Mouse (Mus musculus): ENCODE data around the gene Sco2. TPM values are rescaled to one million over a fixed set of nuclear protein-coding genes. Genes with fewer than 3 reads are reported as not detected.

Sco2 gene
- polyA plus RNA-seq, 1 experiment: 26.6 TPM

GRCm38 (mm10) chr15:89351302-89351701 lies 22.3 kb downstream of the Sco2 start:
- H3K27ac ChIP-seq (ENCODE audit: insufficient read depth, low read length): no peak overlapping the region

GRCm38 (mm10) chr15:89350447-89350846 lies 23.2 kb downstream of the Sco2 start:
- TF ChIP-seq POLR2A (IDR thresholded peaks at IDR 0.05; ENCODE audit: low read depth, low read length) (no peak), CTCF (IDR thresholded peaks at IDR 0.05; ENCODE audit: extremely low read depth, insufficient read depth, insufficient read length, insufficient replicate concordance) (no peak)
- Histone ChIP-seq H3K27ac (ENCODE audit: insufficient read depth, low read length) (no peak overlapping the region), H3K4me3 (ENCODE audit: extremely low read depth, insufficient read depth, insufficient read length) (no peak overlapping the region), H3K4me1 (ENCODE audit: control insufficient read depth, insufficient read depth, insufficient read length) (no peaks in the 10 kb centered on the region), H3K27me3 (ENCODE audit: control insufficient read depth, insufficient read depth, low read length) (no peaks in the 10 kb centered on the region), H3K36me3 (ENCODE audit: control insufficient read depth, insufficient read depth, low read length) (peaks cover 21% of the 10 kb centered on the region)
- no peak for DNase-seq (ENCODE audit: low read depth in 1 of 2, low spot score in 2 of 2)
- 97% methylated on average over 5 of the region's 5 CpGs for WGBS

More at GRCm38 (mm10) chr15:89351302-89351701, 22.3 kb downstream of the Sco2 start:
- H3K4me3 ChIP-seq (ENCODE audit: extremely low read depth, insufficient read depth, insufficient read length): no peak overlapping the region
- WGBS: 94% methylated on average over 15 of the region's 15 CpGs
- no peaks in the 10 kb centered on the region for H3K27me3 ChIP-seq (ENCODE audit: control insufficient read depth, insufficient read depth, low read length)
- no peak for DNase-seq (ENCODE audit: low read depth in 1 of 2, low spot score in 2 of 2)
- no peaks in the 10 kb centered on the region for H3K4me1 ChIP-seq (ENCODE audit: control insufficient read depth, insufficient read depth, insufficient read length)
- TF ChIP-seq POLR2A (IDR thresholded peaks at IDR 0.05; ENCODE audit: low read depth, low read length): no peak
- no peak for TF ChIP-seq CTCF (IDR thresholded peaks at IDR 0.05; ENCODE audit: extremely low read depth, insufficient read depth, insufficient read length, insufficient replicate concordance)
- H3K36me3 ChIP-seq (ENCODE audit: control insufficient read depth, insufficient read depth, low read length): peaks cover 21% of the 10 kb centered on the region

- H3K4me1 ChIP-seq (ENCODE audit: control insufficient read depth, insufficient read depth, insufficient read length): peaks cover 6% of the 10 kb centered on the region
- 77% methylated on average over 3 of the region's 3 CpGs for WGBS
- H3K4me3 ChIP-seq (ENCODE audit: extremely low read depth, insufficient read depth, insufficient read length): no peak overlapping the region
- no peak for DNase-seq (ENCODE audit: low read depth in 1 of 2, low spot score in 2 of 2)
- H3K36me3 ChIP-seq (ENCODE audit: control insufficient read depth, insufficient read depth, low read length): no peaks in the 10 kb centered on the region
- no peak overlapping the region for H3K27ac ChIP-seq (ENCODE audit: insufficient read depth, low read length)
- no peaks in the 10 kb centered on the region for H3K27me3 ChIP-seq (ENCODE audit: control insufficient read depth, insufficient read depth, low read length)
- TF ChIP-seq CTCF (IDR thresholded peaks at IDR 0.05; ENCODE audit: extremely low read depth, insufficient read depth, insufficient read length, insufficient replicate concordance) (no peak), POLR2A (IDR thresholded peaks at IDR 0.05; ENCODE audit: low read depth, low read length) (no peak)
Observed at GRCm38 (mm10) chr15:89343325-89343724, 30.3 kb downstream of the Sco2 start.

GRCm38 (mm10) chr15:89341678-89342077 lies 32.0 kb downstream of the Sco2 start:
- H3K27ac ChIP-seq (ENCODE audit: insufficient read depth, low read length): no peak overlapping the region
- H3K36me3 ChIP-seq (ENCODE audit: control insufficient read depth, insufficient read depth, low read length): no peaks in the 10 kb centered on the region
- 87% methylated on average over 1 of the region's 1 CpGs for WGBS
- H3K4me1 ChIP-seq (ENCODE audit: control insufficient read depth, insufficient read depth, insufficient read length): peaks cover 6% of the 10 kb centered on the region
- no peak overlapping the region for H3K4me3 ChIP-seq (ENCODE audit: extremely low read depth, insufficient read depth, insufficient read length)
- DNase-seq (ENCODE audit: low read depth in 1 of 2, low spot score in 2 of 2): no peak
- no peaks in the 10 kb centered on the region for H3K27me3 ChIP-seq (ENCODE audit: control insufficient read depth, insufficient read depth, low read length)
- TF ChIP-seq POLR2A (IDR thresholded peaks at IDR 0.05; ENCODE audit: low read depth, low read length): no peak
- no peak for TF ChIP-seq CTCF (IDR thresholded peaks at IDR 0.05; ENCODE audit: extremely low read depth, insufficient read depth, insufficient read length, insufficient replicate concordance)

- Histone ChIP-seq H3K4me1 (ENCODE audit: control insufficient read depth, insufficient read depth, insufficient read length) (peaks cover 6% of the 10 kb centered on the region), H3K36me3 (ENCODE audit: control insufficient read depth, insufficient read depth, low read length) (no peaks in the 10 kb centered on the region), H3K27ac (ENCODE audit: insufficient read depth, low read length) (peak overlapping the region; percentile 56), H3K4me3 (ENCODE audit: extremely low read depth, insufficient read depth, insufficient read length) (no peak overlapping the region), H3K27me3 (ENCODE audit: control insufficient read depth, insufficient read depth, low read length) (no peaks in the 10 kb centered on the region)
- WGBS: 20% methylated on average over 3 of the region's 3 CpGs
- DNase-seq (ENCODE audit: low read depth in 1 of 2, low spot score in 2 of 2): no peak
- TF ChIP-seq POLR2A (IDR thresholded peaks at IDR 0.05; ENCODE audit: low read depth, low read length): no peak
- no peak for TF ChIP-seq CTCF (IDR thresholded peaks at IDR 0.05; ENCODE audit: extremely low read depth, insufficient read depth, insufficient read length, insufficient replicate concordance)
Observed at GRCm38 (mm10) chr15:89340136-89340535, 33.5 kb downstream of the Sco2 start.

- peak in 1 of 2 experiments; percentile 52 for DNase-seq (ENCODE audit: low read depth in 1 of 2, low spot score in 2 of 2)
- TF ChIP-seq CTCF (IDR thresholded peaks at IDR 0.05; ENCODE audit: extremely low read depth, insufficient read depth, insufficient read length, insufficient replicate concordance): no peak
- TF ChIP-seq POLR2A (IDR thresholded peaks at IDR 0.05; ENCODE audit: low read depth, low read length): no peak
- H3K4me1 ChIP-seq (ENCODE audit: control insufficient read depth, insufficient read depth, insufficient read length): peaks cover 6% of the 10 kb centered on the region
- no peaks in the 10 kb centered on the region for H3K27me3 ChIP-seq (ENCODE audit: control insufficient read depth, insufficient read depth, low read length)
- H3K27ac ChIP-seq (ENCODE audit: insufficient read depth, low read length): peak overlapping the region; percentile 56
- H3K36me3 ChIP-seq (ENCODE audit: control insufficient read depth, insufficient read depth, low read length): no peaks in the 10 kb centered on the region
- H3K4me3 ChIP-seq (ENCODE audit: extremely low read depth, insufficient read depth, insufficient read length): no peak overlapping the region
- 26% methylated on average over 2 of the region's 2 CpGs for WGBS
Observed at GRCm38 (mm10) chr15:89339696-89340095, 34.0 kb downstream of the Sco2 start.

- TF ChIP-seq CTCF (IDR thresholded peaks at IDR 0.05; ENCODE audit: extremely low read depth, insufficient read depth, insufficient read length, insufficient replicate concordance) (no peak), POLR2A (IDR thresholded peaks at IDR 0.05; ENCODE audit: low read depth, low read length) (no peak)
- 88% methylated on average over 14 of the region's 14 CpGs for WGBS
- Histone ChIP-seq H3K27ac (ENCODE audit: insufficient read depth, low read length) (no peak overlapping the region), H3K36me3 (ENCODE audit: control insufficient read depth, insufficient read depth, low read length) (no peaks in the 10 kb centered on the region), H3K4me1 (ENCODE audit: control insufficient read depth, insufficient read depth, insufficient read length) (peaks cover 6% of the 10 kb centered on the region), H3K27me3 (ENCODE audit: control insufficient read depth, insufficient read depth, low read length) (no peaks in the 10 kb centered on the region), H3K4me3 (ENCODE audit: extremely low read depth, insufficient read depth, insufficient read length) (no peak overlapping the region)
- no peak for DNase-seq (ENCODE audit: low read depth in 1 of 2, low spot score in 2 of 2)
Observed at GRCm38 (mm10) chr15:89336422-89336821, 37.2 kb downstream of the Sco2 start.
